Mouse (Mus musculus) erythroblast, embryonic 14.5 days (primary cell): Measurements from ENCODE around the gene S100a5. TPM values are rescaled to one million over a fixed set of nuclear protein-coding genes. Genes with fewer than 3 reads are reported as not detected.

ENCODE experiments used
- H3K27me3 ChIP-seq: 2 replicates; pipeline ENCODE4 v1.6.1; 2012; ENCODE audit warnings: inconsistent platforms; ENCODE audit not compliant: control insufficient read depth
- H3K36me3 ChIP-seq: 2 replicates; pipeline ENCODE4 v1.6.1; 2012; ENCODE audit warnings: mild to moderate bottlenecking, inconsistent platforms; ENCODE audit not compliant: control insufficient read depth
- H3K4me1 ChIP-seq: 2 replicates; pipeline ENCODE4 v1.6.1; 2012; ENCODE audit warnings: inconsistent platforms; ENCODE audit not compliant: control insufficient read depth
- H3K4me3 ChIP-seq: replicated peaks from 2 replicates; pipeline ENCODE3; 2012; ENCODE audit warnings: moderate library complexity, mild to moderate bottlenecking, inconsistent platforms
- H3K9me3 ChIP-seq: 2 replicates; pipeline ENCODE4 v1.6.1; 2012; ENCODE audit warnings: low read length, inconsistent platforms, mixed read lengths; ENCODE audit not compliant: control insufficient read depth
- GATA1 ChIP-seq: IDR thresholded peaks from 2 replicates; pipeline ENCODE4 v1.6.1; 2012; ENCODE audit warnings: low read length, inconsistent platforms, mixed read lengths
- TAL1 ChIP-seq: IDR thresholded peaks from 3 replicates; pipeline ENCODE4 v1.6.1; 2012; ENCODE audit warnings: low read length, inconsistent platforms, mixed read lengths
- polyA plus RNA-seq: library from polyadenylated mRNA; stranded (reverse); fragments of >175 nt; gene quantifications from 2 replicates; pipeline ENCODE4 v1.2.3, GENCODE M21; 2012

S100a5 gene
- polyA plus RNA-seq, 1 experiment, result not detected

DNA sequence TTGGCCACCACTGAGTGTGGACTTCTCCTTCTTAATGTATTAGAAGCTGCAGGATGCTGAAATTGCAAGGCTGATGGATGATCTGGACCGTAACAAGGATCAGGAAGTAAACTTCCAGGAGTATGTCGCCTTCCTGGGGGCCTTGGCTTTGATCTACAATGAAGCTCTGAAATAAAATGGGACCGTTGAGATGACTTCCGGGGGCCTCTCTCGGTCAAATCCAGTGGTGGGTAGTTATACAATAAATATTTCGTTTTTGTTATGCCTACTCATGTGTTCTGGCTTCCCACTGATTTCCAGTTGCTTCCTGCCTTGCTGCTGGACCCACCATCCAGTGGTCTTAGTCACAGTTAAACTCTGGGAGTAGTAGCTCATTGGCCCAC, 5.8 kb downstream of the S100a5 start:
- Histone ChIP-seq H3K36me3 (no peaks in the 10 kb centered on the region), H3K4me3 (no peak overlapping the region), H3K4me1 (peaks cover 7% of the 10 kb centered on the region), H3K27me3 (peaks cover 8% of the 10 kb centered on the region), H3K9me3 (no peaks in the 10 kb centered on the region)
- TF ChIP-seq TAL1 (no peak), GATA1 (no peak)

DNA sequence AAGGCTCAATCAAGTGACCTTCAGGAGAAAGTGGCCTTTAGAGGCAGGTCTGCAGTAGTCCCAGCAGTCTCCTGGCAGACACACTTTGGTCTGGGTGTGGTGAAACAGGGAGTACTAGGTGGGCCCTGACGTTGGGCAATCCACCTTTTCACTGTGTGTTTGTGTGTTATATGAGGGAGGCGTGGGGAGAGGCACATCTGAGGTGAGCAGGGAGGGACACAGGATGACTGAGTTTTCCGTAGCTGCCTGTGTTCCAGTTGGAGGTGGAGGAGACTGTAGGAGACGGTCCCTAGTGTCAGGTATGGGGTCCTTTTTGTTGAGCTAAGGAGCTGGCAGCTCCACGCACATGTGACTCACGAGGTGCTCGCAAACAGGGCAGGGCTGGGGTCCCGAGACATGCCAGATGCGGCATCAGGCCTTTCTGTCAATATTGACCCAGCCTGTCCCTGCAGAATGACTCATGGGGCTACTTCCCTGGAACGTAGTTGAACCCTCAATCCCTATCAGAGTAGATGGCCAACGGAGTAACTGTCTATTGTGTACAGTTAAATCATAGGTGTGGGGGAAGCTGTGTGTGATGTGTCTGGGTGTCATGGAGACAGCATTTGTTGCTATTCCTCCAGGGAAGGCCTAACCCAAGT, 6.4 kb downstream of the S100a5 start:
- H3K36me3 ChIP-seq, result no peaks in the 10 kb centered on the region
- no peak overlapping the region for H3K4me3 ChIP-seq
- H3K4me1 ChIP-seq, result peaks cover 7% of the 10 kb centered on the region
- peaks cover 8% of the 10 kb centered on the region for H3K27me3 ChIP-seq
- no peaks in the 10 kb centered on the region for H3K9me3 ChIP-seq
- TF ChIP-seq GATA1, result no peak
- no peak for TF ChIP-seq TAL1

DNA sequence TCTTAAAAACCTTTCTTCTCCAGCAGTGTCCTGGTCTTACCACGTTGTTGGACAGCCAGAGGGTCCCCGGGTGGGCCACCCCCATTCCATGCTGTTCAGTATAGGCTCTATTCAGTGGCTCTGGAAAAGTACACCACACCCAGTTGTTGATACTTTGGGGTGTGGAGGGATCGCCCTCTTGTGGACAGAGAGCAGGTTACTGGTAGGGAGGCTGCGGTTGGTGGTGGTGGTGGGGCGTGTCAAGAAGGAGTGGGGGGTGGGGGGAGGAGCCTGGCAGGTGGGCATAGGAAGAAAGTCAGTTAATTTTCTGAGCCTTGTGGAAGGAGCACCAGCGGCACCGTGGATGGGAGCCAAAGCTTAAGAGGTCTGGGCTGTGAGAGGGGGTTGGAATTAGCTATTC, 7.1 kb downstream of the S100a5 start:
- TF ChIP-seq TAL1, result no peak
- TF ChIP-seq GATA1, result no peak
- Histone ChIP-seq H3K9me3 (no peaks in the 10 kb centered on the region), H3K4me1 (peaks cover 7% of the 10 kb centered on the region), H3K36me3 (no peaks in the 10 kb centered on the region), H3K27me3 (peaks cover 8% of the 10 kb centered on the region), H3K4me3 (no peak overlapping the region)

DNA sequence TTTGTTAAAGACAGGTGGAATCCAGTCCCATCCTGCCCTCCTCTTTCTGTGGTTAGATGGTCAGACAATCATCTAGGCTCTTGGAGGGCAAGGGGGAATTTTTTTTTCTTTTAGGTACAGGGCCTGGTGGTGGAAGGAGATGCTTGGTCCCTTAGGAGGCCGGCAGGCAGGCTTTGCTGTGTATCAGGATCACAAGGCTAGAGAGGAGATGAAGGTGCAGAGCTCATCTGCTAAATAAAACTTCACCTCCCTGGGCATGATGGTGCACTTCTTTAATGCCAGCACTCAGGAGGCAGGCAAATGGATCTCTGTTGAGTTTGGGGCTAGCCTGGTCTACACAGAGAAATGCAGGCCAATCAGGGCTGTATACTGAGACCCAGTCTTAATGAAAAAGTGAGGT, 7.6 kb downstream of the S100a5 start:
- Histone ChIP-seq H3K27me3 (peaks cover 8% of the 10 kb centered on the region), H3K9me3 (no peaks in the 10 kb centered on the region), H3K4me1 (peaks cover 7% of the 10 kb centered on the region), H3K4me3 (no peak overlapping the region), H3K36me3 (no peaks in the 10 kb centered on the region)
- no peak for TF ChIP-seq TAL1

DNA sequence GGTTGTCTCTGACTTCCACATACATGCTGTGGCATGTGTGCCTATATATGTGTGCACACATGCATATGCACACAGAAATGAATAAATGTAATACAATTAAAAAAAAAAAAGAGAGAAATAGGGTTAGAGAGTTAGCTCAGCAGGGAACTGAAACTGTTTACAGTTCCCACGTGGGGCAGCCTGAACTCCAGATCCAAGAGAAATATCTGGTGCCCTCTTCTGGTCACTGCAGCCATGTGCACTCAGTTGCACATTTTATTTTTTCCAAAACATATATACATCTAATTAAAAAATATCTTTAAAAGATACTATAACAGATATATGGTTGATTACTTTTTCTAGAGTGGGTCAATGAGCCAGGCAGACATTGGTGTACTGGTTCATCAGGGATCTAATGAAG, 9.3 kb downstream of the S100a5 start:
- TF ChIP-seq TAL1 (no peak), GATA1 (no peak)
- H3K4me1 ChIP-seq, result peaks cover 7% of the 10 kb centered on the region
- H3K9me3 ChIP-seq, result no peaks in the 10 kb centered on the region
- no peak overlapping the region for H3K4me3 ChIP-seq
- H3K27me3 ChIP-seq, result peaks cover 8% of the 10 kb centered on the region
- no peaks in the 10 kb centered on the region for H3K36me3 ChIP-seq

DNA sequence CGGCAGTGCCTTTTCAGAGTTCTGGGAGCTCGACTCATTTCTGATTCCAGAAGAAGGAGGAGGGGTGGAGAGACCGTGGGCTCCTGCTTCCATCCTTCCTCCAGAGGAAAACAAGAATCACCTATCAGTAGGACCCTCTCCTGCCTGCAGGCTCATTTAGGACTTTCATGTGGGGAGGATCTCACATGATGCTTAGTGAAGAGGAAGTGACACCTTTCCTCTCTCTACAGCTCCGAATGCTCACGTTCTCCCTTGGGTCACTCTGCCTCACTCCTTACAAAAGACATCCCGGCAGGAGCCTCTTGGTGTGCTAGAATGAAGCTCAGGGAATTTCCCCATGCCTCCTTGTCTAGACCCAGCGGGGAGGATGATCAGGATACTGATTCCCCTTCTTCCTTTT, 13.2 kb downstream of the S100a5 start:
- TF ChIP-seq TAL1 (no peak), GATA1 (no peak)
- Histone ChIP-seq H3K4me1 (no peaks in the 10 kb centered on the region), H3K9me3 (no peaks in the 10 kb centered on the region), H3K36me3 (no peaks in the 10 kb centered on the region), H3K27me3 (no peaks in the 10 kb centered on the region), H3K4me3 (no peak overlapping the region)

DNA sequence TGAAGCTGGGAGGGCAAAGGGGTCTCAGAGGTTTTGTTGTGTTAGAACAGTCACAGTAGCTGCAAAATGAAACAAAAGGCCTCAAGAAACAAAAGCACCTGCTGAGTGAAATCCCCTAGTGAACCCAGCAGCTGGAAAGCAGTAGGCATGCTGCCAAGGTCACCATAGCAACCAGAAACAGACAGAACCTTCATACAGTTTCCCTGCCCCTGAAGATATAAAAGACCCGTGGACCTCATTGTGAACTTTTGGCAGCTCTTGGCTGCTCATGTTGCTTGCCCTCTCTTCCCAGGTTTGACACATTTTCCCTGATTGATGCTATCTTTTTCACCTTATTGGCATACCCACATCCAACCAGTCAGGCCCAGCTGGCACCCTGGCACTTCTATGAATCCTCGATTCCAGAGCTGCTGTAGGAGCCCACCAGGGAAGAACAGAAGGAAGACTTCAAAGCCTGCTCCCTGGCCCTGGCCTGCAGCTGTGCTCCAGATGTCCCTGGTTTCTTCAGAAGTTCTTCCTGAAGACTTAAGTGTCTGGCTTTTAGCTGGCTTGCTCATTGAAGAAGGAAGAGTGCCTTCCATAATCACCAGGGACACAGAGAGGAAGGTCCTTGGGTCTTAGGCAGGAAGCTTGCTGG, 15.2 kb downstream of the S100a5 start:
- Histone ChIP-seq H3K4me1 (no peaks in the 10 kb centered on the region), H3K36me3 (no peaks in the 10 kb centered on the region), H3K27me3 (no peaks in the 10 kb centered on the region), H3K4me3 (no peak overlapping the region), H3K9me3 (no peaks in the 10 kb centered on the region)
- TF ChIP-seq GATA1, result no peak
- no peak for TF ChIP-seq TAL1

DNA sequence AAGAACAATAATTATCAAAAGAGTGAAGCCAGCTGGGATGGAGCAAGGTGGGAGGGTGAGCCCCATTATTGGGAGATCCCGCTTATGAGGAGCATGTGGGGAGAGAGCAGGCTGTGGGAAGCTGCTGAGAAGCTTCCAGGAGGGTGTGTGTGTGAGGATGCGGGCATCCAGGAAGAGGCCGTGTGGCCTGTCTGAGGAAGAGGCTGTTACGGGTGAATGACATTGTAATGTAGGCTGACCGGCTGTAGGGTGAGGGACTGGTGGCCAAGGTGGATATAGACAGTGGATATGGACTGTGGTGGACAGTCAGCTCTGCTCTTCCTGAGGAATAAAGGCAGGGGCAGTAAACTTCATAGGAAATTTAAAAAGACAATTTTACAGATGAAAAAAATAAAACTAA, 17.2 kb downstream of the S100a5 start:
- H3K4me1 ChIP-seq, result no peaks in the 10 kb centered on the region
- H3K27me3 ChIP-seq, result no peaks in the 10 kb centered on the region
- TF ChIP-seq TAL1, result no peak
- no peak for TF ChIP-seq GATA1
- no peaks in the 10 kb centered on the region for H3K9me3 ChIP-seq
- H3K4me3 ChIP-seq, result no peak overlapping the region
- no peaks in the 10 kb centered on the region for H3K36me3 ChIP-seq

DNA sequence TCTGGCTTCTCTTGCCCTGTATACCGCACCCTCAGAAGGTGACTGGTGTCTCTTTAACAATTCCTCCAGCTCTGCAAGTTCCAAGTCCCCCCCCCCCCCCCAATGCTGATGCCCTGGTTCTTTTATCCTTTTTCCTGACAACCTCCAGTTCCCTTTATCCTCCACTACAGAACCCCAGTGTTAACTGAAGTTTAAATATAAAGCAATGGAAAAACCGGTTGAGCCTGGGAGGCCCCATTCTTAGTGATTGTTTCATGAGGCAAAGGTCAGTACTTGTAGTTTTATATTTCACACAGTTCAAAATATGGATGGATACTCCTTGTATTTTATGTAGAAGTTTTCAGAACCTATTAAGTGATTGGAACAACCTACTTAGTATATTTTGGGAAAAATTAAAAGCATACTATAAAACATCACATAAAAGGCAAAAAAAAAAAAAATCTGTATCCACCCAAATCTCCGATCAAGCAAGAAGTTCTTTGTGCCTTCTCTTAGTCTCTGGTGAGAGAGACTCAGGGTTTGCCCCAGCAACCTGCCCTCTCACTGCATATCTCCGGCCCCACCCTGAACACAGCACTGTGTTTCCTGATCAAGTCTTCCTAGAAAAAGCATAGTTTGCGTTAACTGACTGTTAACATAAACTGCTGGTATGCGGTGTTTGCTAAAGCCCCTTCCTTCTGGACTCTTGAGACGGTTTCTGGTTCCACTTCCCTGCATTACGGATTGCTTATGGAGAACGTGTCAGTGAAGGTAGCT, 18.1 kb downstream of the S100a5 start:
- Histone ChIP-seq H3K36me3 (no peaks in the 10 kb centered on the region), H3K4me1 (no peaks in the 10 kb centered on the region), H3K27me3 (no peaks in the 10 kb centered on the region), H3K9me3 (no peaks in the 10 kb centered on the region), H3K4me3 (no peak overlapping the region)
- TF ChIP-seq GATA1 (no peak), TAL1 (no peak)
